Mouse (Mus musculus) layer of hippocampus, adult 11-12 months (tissue): ENCODE results near the gene Snrnp35.

Source experiments
- DNase-seq: peaks from one replicate; pipeline ENCODE4 v3.0.0; 2022; ENCODE audit warnings: low spot score

The Snrnp35 gene

DNA sequence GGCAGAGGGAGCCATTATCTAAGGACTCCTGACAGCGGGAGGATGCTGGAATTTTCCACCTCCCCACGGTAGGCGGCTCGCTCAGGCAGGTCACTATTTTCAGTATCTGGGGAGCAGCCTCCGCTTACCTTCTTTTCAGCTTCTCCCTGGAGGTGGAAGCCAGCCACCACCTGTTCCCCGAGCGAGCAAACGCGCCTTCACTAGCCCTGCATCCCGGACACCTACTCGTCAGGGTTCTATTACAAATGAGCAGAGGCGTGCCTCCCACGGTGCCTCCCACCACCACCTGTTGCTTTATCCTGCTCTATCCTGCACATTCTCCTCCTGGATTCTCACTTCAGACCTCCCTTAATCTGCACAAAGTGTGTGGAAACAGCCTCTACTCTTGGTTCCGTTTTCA lies 20.8 kb downstream of the Snrnp35 start:
- peak; percentile 88 for DNase-seq

DNA sequence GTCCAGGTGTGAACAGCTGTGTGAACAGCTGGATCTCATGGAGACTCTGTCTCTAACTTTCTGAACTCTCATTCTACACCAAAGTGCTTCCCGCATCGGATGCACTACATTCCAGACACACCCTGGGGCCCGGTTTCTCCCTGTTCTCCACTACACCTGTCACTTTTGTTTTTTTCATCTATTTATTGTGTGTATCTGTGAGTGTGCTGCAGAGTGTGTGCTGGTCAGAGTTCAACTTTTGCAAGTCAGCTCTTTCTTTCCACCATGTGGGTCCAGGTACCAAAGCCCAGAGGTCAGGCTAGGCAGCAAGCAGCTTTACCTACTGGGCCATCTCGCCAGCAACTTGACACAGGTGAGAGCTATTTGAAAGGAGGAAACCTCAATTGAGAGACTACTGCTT lies 22.3 kb downstream of the Snrnp35 start:
- no peak for DNase-seq

DNA sequence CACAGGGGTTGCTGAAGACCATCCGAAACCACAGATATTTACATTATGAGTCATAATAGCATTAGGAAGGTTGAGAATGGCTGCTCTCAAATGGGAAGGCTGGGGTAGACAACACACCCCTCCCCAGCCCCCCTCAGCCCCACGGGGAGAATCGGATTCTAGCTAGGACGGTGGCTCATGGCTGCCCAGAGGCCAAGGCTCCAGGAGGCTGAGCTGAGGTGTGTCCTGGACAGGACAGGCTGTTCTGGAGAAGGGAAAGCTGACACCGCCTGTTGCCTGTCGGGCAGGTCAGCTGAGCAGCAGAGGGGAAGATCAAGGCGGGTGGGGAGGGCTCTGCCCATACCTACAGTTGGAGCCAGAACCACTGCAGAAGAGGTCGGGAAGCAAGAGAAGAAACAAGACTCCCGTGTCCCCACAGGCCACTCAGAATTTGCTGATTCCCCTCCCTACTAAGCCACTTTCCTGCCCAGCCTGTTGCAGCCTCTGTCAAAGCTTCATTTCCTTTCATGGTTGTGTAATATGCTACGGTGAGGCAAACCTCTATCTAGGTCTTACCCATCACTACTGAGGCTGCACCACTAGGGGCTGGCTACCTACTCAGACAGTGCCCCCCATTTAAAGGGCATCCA lies 23.9 kb downstream of the Snrnp35 start:
- no peak for DNase-seq

DNA sequence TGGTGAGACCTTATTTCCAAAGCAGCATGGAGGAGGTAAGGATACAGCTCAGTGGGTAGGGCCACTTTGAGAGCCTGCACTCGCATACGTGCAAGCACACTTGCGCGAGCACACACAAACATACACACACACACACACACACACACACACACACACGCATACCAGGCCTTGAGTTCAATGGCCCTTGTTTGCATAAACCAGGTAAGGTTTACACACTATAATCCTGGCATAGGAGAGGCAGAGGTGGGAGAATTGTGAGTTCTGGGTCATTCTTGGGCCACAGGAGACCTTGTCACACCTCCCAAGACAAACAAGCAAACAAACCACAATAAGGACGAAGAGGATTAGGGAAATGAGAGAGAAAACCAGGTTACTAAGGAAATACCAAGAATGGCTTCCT lies 26.3 kb downstream of the Snrnp35 start:
- DNase-seq: no peak

DNA sequence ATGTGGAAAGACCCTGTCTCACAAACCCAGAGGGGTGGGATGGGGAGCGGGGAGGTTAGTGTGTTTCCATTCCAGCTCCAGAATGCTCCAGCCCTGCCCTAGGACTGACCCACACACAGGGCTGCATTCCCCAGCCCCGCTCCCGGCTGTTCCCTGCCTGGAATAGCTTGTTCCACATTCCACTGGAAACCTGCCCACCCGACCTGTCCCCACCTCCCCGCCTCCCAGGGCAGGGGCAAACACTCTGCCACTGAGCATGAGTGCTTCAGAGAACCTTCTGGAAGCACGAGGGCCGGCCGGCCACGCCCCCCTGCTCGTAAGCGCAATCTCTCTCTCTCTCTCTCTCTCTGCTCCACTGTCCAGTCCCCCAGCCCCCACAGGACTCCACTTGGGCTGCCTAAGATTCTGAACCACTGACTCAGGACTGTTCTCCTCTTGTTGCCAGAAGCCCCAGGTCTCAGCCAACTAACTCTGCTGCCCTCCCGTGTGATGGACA lies 26.9 kb downstream of the Snrnp35 start:
- DNase-seq: no peak

DNA sequence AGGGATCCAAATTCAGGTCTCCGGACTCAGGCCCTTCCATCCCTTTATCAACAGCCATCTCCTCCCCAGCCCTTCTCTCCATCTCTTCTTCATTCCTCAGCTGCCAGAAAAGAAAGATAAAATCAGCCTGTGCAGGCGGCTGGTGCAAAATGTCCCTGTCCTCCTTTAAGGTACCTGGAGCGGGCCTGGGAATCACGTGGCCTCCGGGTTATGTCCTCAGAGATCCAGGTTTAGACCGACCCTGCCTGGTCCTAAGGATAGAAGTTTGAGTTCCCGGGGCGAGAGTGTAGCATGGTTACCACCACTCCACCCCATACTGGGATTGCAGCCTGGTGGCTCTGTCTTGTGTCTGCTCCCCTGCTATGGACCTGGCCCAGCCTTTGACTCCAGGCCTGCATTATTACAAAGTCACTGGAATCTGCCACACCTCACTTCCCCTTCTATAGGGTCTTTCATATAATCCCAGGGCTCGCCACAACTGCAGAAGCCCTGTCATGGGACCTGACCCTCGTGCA lies 27.7 kb downstream of the Snrnp35 start:
- no peak for DNase-seq

DNA sequence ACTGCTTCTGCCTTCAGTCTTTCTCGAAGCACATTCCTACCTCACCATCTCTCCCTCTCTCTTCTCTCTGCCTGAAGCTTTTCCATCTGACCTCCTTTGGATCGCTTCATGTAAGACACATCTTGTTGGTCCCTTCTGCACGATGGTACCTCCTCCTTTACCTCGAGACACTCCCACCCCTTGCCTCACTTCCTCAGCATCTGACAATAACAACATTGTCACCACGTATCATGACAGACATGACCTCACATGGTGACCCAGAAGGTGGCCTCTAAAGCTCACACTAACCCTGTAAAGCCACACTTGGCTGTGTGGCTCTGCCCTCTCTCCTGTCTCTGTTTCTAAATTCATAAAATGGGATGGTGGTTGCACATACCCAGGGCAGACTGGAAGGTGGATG lies 32.9 kb downstream of the Snrnp35 start:
- no peak for DNase-seq

DNA sequence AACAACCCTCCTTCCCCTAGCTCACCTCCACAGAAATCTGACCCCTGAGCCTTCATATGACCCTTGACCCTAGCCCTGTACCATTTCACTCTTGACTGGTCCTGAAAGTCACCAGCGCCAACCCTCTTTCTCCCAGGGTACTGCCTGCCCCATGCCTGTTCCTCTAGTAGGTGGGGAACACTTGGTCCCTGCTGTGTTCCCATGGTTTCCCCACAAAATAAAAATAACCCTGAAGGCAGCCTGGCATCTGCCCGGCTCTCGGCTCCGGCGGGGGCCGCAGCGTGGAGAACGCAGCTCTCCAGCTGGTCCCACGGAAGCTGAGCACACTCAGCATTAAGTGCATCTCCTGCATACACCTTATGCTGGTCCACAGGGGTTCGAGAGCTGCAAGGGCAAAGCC lies 35.7 kb downstream of the Snrnp35 start:
- DNase-seq: peak; percentile 82

DNA sequence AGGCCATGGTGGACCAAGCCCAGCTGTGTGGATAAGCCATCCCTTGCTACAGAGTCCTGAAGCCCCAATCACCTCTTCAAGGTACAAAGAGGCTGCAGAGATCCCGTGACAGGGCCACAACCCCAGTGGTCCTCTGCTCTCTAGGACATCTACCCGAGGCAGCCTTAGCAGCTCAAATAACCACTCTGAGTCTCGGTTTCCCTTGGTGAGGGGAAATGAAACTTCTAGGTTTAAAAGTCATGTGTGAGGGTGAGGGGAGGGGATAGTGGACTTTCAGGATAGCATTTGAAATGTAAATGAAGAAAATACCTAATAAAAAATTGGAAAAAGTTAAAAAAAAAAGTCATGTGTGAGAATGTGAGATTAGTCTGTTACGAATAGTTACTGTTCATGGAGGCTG lies 38.7 kb downstream of the Snrnp35 start:
- no peak for DNase-seq

DNA sequence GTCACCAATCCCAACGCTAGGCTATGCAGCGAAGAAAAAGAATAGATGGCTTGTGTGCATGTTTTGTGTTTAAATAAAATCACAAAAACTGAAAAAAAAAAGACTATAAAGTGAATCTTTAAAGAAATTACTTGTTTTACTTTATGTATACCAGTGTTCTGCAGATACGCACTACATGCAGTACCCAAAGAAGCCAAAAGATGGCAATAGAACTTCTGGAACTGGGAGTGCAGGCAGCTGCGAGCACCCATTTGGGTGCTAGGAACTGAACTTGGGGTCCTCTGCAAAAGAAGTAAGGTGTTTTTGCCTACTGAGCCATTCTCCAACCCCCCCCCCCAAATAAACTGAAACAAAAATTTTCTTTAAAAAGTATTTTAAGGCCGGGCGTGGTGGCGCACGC lies 40.1 kb downstream of the Snrnp35 start:
- DNase-seq: no peak

DNA sequence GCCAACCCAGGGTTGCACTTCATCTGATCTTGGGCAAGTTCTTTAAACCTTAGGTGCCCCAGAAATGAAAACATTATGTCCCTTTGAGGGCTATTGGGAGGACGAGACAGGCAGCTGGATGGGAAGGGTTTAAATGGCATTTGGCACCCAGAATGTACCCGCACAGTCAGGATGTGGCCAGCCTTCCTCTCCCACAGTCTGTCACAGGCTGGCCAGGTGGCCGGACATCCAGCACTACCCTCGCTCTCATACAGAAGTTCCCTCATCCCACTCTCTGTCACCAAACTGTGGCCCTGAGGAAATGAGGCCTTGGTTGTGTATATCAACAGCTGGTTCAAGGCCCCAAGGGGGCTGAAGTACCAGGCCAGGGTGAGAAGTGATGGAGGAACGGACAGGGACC lies 42.0 kb downstream of the Snrnp35 start:
- no peak for DNase-seq

DNA sequence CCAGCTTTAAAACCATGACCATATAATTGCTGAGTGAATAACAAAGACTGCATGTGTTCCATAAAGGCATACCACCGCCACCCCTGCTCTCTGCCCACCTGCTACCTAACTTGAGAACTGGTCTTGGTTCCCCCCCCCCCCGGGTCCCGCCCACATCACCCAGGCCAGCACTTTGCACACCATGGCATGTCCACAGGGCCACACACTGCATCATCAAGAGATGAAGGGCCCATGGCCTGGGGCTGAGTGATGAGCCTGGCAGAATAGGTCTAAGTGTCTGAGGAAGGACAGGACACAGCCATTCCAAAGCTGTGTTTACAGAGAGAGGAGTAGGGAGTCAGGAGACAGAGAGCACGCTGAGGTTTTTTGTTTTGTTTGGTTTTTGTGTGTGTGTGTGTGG lies 45.4 kb downstream of the Snrnp35 start:
- no peak for DNase-seq

DNA sequence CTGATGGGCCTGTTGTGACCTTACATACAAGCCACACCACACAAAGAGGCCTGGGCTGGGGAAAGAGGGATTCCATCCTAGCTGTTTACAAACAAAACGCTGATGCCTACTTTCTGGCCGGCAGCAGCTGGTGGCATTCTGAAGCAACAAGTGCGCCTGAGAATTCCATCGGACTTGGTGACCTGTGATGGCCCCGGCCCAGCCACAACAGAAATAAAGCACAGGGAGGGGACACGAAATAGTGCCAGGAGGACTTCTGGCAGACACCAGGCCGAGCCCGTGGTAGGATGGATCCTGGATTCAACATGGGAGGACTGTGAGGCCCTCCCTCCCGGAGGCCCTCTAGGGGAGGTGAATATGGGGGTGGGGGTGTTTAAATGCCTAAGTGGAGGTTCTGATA lies 45.9 kb downstream of the Snrnp35 start:
- DNase-seq: no peak

DNA sequence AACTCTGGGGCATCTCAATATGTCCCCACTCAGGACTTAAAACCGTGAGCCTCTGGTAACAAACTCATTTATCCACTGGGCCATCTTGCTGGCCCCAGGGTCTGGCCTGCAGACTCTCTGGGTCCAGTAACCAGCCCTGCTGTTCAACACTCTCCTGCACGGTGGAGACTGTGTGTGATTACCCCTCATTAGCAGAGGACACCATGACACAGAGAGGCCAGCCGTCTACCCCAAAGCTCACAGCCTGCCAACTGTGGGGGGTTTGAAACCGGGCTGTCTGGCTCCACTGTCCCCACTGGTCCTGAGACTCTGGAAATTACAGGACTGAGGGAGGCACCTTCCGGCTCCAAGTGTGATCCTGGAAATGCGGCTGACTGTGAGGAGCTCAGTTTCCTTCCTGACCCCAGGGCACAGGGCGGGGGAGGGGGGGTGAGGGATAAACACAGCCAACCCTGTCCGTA lies 46.3 kb downstream of the Snrnp35 start:
- no peak for DNase-seq

DNA sequence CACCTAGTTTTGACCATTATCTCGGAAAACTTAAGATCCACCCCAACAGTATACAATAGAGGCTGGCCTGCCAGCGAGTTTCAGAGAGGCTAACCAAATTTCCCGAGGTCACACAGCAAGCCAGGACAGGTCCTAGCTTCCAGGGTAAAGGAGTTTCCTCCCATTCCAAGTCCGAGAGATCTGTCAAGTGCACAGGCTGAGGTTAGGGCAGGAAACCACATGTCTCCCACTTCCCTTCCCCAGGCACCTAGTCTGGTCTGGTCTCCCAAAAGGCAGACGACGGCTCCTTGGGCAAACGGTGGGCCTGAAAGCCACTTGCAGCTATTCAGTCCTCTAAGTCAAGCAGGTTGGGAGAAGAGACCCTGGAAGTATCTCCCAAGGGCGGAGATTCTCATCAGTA lies 46.8 kb downstream of the Snrnp35 start:
- no peak for DNase-seq

DNA sequence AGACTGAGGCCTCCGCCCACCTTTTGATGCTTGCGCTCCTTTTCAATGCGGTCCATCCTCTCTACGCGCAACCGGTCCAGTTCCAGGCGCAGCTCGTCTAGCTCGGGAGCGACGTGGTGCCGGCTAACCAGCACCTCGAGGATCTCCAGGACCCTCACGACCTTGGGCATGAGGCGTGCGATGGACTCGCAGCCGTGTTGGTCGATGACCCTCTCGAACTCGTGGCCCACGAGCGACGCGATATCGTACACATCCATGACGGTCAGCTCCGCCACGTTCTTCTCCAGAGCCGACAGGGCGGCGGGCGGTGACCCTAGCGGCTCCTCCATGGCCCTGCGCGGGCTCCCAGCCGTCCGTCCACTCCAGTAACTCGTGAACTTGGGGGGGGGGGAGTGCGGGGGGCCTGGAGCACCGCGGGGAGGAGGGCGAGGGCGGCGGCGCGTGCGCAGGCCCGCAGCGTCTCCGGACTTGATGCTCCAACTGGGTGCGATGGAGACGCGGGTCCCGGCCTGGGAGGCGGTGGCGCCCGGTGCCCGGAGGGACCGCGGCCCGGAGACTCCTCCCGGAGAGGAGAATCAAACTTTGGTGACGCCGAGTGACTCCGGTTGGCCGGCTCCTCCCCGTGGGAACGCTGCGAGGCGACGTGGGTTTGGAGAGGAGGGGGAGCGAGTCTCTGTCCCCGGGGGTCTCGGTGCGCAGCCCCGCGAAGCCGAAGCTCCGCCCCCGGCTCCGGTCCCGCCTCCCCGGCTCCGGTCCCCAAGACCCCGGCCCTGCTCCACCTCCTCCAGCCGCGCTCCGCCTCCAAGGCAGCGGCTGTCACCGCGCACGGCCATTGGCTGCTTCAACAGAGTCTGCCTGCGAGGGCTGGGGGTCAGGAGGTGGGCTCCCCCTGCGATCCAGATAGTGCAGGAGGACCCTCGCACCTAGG lies 48.0 kb downstream of the Snrnp35 start, which contains the start of gene Rilpl1:
Gene Rilpl1, minus strand, starts transcription at position 737 of the 928 bp plus-strand sequence.
- peak; percentile 75 for DNase-seq

DNA sequence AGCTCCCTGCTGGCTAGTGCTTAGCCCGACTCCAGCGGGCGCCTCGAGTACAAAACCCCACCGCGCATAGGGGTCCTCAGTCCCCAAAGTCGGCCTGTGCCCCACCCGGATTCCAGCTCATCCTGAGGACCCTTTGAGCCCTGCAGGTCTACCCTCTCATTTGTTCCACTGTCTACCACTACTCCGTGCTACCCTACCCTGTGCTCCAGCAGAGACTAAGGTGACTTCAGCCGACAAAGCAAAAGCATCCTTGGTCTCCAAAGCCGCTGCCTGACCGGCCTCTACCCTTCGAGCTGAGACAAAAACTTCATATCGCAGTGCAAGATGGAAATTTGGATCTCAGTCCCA lies 48.6 kb downstream of the Snrnp35 start:
- no peak for DNase-seq

DNA sequence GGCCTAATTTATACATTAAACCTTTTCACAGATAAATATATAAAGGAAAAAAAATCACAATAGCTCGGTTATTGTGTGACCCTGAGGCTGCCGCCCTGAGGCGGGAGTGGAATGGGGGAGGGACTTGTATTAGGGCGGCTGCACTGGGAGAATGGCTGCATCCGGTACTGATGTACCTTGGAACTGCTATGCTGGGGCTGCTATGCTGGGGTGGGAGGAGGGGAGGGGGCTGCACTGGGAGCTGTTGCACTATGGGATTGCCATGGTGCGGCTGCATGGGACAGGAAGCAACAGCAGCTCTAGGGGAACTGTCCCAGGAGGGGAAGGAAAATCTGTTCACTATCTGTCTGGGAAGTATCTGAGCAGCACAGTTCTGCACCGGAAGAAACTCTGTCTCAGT lies 49.5 kb downstream of the Snrnp35 start:
- no peak for DNase-seq

DNA sequence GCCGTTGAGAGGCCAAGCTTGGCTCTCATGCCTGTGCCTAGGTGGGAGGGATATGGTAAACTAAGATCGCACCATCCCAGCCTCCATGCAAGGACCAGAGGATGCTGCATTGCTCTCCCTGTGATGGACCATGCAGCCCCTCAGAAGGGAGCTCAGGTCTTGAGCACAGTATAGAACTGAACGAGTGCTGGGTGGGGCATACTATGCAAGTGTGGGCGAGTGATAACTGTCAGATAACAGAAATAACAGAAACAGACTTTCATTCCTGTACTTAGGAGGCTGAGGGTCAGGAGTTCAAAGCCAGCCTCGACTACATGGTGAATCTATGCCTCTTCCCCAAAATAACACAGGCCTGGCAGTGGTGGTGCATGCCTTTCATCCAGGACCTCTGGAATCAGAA lies 52.1 kb downstream of the Snrnp35 start:
- DNase-seq: no peak

DNA sequence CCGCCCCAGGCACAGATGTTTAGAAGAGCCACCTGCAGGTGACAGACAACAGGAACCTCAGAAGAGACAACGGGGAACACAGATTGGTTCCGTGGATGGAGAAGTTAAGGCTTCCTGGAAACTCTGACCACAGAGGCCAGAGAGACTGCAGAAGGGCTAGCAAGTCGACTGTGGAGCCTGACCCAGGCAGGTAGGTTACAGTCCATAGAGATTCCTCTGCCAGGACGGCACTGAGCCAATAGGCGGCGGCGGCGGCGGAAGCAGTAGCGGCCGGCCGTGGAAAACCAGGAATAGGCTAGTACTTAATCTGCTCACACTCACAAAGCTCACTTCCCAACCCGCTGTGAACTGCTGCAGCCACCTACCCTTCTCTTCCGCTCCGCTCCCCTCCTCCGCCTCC lies 53.8 kb downstream of the Snrnp35 start:
- DNase-seq: no peak

DNA sequence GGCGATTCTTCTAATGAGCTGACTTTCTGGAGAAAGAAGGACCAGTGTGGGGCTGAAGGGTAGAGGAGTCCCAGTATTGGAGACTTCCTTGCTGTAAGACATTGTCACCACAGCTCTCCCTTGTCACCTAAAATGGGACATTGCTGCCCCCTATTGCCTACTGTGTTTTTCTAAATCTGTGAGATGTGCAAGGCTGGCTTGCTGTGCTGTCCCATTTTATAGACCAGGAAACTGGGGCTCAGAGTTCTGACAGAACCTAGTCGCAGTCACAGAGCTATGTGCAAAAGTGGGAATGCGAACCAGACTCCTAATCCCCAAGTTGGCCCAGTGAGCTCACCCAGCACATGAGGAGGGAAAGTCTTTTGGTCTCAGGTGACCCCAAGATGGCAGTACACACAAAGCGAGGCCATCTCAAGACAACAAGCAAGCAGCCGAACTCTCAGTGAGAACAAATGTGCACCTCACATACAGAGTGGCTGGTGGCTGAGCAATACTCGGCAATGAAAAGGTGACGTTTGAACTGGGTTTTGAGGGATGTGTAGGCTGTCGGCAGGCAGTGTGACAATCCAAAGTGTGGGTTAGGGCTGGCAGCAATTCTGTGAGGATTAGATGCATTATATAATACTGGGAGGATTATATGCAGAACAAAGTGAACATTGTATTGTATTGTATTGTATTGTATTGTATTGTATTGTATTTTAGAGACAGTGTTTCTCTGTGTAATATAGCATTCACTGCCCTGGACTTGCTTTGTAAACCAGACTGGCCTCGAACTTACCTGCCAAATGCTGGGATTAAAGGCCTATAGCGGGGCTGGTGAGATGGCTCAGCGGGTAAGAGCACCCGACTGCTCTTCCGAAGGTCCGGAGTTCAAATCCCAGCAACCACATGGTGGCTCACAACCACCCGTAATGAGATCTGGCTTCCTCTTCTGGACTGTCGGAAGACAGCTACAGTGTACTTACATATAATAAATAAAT lies 56.2 kb downstream of the Snrnp35 start:
- peak; percentile 83 for DNase-seq

DNA sequence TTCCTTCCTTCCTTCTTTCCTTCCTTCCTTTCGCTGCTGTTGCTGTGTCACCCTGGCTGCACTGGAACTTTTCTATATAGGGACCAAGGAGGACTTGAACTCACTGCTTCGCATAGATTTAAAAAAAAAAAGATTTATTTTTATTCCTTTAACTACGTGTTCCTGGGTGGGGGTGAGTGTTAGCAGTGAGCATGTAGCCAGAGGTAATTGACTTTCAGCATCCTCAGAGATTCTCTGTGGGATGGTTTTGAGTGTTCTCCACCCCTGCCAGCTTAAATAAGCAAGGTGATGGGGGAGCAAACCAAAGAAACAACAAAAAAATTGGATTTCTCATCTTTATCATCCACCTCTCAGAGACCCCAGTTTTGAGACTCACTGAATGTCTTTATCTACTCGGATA lies 57.0 kb downstream of the Snrnp35 start:
- DNase-seq: no peak
